Mouse (Mus musculus): ENCODE measurements around the gene Fshr.

DNA sequence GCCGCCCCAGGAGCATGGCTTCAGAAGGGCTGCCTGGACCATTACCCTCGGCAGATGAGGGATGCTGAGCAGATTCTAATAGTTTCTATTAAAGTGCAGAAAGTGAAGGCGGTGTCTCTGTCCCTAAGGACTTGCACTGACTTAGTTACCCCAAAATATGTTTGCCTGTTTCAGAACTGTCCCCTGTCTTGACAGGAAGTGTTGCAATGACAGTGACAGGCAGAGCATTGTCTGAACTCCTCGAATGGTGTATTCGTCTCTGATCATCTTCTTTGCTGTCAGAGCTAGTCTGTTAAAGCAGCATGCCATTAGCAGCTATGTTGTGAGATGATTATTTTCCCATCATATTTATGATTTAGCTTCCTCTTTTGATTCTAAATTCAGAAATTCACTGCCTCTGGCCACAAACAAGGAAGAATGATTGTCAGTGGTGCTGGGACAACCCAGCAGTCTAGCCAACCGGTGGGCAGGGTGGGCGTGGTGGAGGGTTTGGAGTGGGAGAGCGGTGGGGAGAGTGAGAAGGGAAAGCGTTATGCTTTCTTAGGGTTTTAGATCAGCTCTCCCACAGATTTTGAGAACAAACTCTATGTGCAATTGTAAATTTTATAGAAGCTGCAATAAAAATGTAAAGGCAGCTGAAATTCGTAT is 219.6 kb downstream of the Fshr start:
- TF ChIP-seq CTCF (conservative IDR thresholded peaks at IDR 0.05; ENCODE audit: insufficient read depth, insufficient read length, low read depth, low read length) (no peak), POLR2A (IDR thresholded peaks at IDR 0.05; ENCODE audit: low read depth, low read length) (no peak)
